Mouse (Mus musculus): ENCODE results near the gene Peak1. TPM values are rescaled to one million over a fixed set of nuclear protein-coding genes. Genes with fewer than 3 reads are reported as not detected.
"Not testable (repeated sequence)": the region's sequence is repeated elsewhere in the genome, so short reads cannot be mapped to it uniquely, and the experiment has no call there.

Gene Peak1
- total RNA-seq, 2 experiments from 2014 or later: 17.7 to 18.6 TPM

DNA sequence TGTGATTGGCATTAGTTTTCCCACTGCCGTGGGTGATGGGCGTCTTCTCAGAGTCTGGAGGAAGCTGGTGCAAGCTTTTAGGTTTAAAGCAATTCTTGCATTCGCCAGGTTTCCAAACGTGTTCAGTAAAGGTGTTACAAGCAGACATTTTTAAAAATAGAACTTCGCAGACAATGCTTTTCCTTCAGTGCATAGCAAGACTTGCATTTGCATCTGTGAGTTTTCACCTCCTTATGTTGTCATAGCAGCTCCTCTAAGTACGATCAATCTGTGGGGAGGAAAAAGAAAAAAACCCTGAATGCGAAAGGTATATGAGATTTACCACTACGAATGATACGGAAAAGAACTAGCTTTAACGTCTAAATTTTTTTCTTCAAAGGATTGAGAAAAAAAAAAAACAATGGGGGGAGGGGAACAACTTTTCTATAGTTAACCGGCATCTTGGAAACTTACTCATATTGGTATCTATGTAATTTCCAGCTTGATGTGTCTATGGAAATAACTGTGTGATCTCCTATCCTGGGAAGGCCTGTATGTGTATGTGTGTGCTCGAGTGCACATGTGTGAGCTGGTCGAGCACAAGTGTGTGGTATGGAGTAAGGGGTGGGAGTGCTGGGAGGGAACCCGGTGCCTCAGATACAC is 157.3 kb downstream of the Peak1 start:
- intact Hi-C loops (cut with DNase I): loop anchor here (10.0 kb wide), 1 partner anchor 374 kb away; no protein-coding TSS in a partner anchor
- DNase-seq: no peak

DNA sequence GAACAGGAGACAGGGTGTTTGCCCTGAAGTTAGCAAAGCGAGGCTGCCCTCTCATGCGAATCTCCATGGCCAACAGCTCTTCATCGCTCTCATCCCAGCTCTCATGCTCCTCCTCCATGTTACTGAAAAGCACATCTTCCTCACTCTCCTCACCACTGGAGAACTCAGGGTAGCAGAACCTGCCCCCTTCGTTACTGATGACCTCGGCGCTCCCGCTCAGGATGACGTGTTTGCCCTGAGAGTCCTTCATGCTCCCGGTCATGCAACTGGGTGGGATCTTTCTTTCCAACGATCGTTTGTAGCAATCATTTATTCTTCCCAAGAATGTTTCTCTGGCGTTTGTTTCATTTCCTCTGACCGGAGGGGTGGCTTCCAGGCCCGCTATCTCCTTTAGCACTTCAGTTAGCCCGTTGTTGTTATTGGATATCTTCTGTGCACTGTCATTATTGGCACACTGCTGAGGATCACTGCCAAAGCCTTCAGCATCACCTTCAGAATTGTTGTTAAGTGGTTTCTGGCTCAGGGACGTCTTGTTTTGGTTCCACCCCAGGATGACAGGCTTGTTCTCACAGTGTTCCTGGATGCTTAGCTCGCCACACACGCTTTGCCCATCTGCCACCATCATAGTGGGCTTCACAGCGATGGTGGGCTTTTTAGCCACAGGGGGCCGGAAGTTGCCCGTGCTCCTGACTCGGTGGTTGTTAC is 157.9 kb downstream of the Peak1 start:
- DNase-seq: peak; percentile 15
- intact Hi-C loops (cut with DNase I): loop anchor here (10.0 kb wide), 1 partner anchor 375 kb away; no protein-coding TSS in a partner anchor

DNA sequence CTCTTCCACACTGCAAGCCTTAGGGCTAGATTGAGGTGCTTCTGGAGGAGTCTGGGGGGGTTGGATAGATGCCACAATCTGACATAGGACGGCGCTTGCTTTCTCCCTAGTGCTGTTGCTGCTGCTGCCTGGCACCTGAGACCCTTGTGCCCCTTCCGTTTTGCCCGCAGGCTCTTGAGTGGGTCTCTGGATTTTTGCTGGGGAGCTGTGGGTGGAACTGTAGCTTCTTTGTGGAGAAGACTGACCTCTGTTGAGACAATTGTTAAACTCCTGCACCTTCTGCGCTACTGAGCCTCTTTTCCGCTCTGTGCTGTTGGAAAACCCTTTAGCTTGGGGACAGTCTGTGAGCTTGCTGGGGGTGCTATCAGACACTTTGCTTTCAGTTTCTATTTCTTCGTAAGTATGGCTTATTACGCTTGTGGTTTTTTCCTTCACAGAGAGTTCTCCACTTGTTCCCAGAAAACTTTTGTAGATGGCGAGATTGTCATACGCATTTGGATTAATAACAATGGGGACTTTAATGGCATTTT is 159.5 kb downstream of the Peak1 start:
- DNase-seq: no peak
- intact Hi-C loops (cut with DNase I): no loop called here

DNA sequence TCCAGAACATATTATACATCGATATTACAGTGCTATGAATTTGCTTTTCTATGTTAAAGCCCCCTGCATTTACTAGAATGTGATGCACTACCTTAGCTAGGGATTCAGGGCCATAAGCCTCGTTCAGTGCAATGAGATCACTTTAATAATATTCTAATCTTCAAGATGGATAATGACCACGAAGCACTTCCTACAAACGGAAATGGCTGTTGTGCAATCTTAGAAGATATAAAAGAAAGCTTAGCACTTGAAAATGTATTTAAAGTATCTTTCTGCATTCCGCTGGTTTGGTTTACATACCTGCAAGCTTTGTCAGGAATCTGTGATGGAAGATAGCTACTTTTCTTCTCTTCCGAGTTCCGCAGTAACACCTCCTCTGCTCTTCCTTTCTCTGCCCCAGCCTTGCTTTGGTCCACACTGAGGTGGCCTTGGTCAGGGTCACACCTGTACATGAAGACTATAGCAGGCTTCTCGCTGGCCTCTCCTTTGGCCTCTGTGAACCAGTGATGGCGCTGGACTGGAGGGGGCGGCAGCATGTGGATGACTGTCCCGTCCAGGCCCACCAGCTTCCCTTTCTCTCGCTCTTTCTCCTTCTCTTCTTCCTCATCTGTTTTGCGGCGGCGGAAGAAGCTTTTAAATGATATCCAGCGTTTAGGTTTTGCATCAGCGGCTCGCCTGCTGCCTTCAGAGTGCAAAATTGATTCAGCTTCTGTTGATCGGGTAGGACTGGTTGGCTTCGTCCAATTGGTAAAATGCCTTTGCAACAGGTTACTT is 160.5 kb downstream of the Peak1 start:
- intact Hi-C loops (cut with DNase I): no loop called here
- DNase-seq: no peak

DNA sequence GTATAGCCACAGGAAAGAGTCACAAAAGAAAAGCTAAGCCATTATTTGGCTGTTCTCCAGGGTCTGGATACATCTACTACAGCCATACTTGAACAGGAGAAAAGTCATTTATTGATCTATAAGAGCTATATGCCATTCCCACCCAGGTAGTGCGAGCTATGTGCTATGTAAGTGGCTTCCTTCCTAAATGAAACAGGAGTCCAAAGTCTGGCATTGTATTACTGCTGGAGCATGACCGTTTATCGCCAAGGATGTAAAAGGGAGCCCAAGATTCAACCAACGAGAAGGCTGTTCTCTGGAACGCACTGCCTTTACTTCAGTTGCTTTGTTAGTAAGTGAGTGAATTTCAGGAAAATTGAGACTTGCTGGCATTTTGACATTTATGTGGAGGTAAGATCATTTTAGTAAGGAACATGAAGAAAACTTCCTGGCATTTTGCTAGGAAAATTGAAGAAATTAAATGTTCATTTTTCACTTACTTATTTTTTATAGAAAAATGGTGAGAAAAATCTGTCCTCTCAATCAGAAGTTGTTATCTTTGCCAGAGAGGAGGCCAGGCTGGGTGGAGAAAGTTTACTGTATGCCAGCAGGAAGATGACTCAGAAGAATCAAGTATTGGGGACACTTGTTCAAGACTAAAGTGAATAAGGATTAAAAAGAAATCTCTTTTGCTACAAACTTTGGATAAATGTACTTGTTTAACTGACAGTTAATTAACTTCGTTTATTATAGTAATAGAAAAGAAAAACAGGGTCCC is 162.0 kb downstream of the Peak1 start:
- no peak for DNase-seq
- intact Hi-C loops (cut with DNase I): no loop called here

DNA sequence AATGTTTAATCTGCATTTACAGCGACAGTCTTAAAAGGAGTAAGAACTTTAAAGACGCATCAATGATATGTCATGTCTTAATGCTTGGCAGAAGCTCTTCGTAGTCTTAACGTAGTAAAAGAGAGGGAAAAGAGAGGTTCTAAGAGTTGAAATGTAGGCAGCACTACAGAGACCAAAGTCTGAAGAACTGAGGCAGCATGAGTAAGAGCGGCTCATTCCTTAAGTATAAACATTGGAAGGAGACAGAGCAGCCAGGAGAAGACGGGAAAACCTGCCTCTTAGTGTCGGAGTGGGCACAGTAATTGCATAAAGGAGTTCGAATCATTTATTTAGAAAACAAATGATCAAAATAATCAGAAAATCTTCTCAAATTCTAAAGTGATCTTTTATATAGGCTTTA is 173.5 kb downstream of the Peak1 start:
- no peak for DNase-seq
- intact Hi-C loops (cut with DNase I): no loop called here

DNA sequence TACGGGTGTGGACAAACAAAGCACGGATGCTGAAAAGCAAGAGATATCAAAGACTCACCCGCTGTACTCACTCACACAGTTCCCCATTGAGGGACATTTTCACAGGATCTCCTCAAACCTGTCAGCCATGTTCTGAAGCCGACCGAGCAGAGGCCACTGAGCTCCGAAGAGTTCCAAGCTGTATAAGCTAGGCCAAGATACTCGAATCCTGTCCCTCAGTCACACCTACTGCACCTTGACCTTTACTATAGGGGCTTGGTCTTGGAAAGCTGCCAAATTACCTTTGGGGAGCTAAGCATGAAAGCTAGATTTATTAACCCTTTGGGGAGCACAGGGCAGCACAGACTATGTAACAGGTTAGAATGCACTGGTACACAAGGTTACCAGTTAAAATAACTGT is 174.0 kb downstream of the Peak1 start:
- intact Hi-C loops (cut with DNase I): no loop called here
- DNase-seq: no peak

DNA sequence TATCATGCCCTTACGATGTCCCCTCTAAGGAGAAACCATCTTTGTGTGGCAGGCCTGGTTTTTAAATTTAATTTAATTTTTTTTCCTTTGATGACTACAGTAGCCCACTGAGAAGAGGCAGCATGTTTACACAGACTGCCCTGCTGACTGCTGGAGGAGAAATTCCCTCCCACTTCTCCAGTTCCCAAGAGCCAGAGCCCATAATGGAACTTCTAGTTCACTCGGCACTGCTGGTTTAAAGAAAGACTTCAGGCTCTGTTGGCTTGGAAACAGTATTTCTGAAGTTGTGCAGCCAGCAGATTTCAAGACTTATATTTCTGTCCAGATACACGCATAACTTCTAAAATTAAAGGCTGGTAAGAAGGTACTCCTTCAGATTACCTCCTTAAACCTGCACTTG is 175.2 kb downstream of the Peak1 start:
- intact Hi-C loops (cut with DNase I): no loop called here
- no peak for DNase-seq

DNA sequence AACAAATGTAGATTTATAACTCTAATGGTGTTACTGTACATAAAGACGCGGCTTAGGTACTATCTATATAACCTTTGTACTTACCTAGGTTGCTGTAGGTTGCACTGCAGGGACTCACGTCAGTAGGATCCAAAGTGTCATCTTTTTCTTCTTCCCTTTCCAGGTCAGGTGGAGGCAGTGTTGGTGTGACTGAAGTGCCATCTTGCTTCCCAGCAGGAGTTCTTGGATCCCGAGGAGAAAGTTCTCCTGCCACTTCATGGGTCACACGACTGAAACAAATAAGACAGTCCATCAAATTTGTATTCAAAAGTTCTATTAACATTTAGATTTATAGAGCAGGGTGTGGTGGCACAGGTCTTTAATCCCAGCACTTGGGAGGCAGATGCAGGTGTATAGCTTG is 176.8 kb downstream of the Peak1 start:
- DNase-seq: no peak
- intact Hi-C loops (cut with DNase I): no loop called here

DNA sequence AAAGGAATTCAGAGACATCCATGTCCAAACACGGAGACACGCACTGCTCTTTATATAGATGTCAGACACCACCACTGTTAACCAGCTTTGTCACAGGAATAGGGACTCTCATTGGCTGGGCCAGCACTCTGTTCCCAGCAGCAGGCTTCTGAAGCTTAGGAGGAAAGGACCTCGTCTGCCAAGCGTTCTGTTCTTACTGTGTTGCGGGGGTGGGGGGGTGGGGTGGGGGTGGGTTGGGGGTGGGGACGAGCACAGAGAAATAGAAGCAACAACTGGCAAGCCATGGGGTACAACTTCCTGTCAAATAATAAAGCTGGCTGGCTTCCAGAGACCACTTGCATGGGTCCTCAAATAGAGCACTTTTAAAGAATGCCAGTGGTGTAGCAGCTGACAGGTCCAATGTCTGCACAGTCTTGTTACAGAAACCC is 182.0 kb downstream of the Peak1 start:
- intact Hi-C loops (cut with DNase I): no loop called here
- peak; percentile 12 for DNase-seq

DNA sequence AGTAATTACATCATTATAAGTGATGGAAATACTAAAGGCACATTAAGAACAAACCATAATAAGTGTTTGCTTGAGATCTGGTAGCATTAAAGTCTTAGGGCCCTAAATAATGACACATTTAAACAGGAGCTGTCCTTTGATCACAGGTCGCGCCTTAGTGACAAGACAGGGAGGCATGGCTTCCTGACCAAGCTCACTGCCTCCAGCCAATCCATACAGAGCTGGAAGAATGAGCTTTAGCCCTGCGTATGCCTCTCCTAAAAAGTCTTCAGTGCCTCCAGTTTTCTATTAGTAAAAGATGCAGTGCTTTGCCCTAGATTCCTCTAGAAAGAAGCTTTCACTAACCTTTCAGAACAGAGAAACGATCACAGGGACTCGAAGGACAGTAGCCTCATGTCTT is 182.6 kb downstream of the Peak1 start:
- intact Hi-C loops (cut with DNase I): no loop called here
- no peak for DNase-seq

DNA sequence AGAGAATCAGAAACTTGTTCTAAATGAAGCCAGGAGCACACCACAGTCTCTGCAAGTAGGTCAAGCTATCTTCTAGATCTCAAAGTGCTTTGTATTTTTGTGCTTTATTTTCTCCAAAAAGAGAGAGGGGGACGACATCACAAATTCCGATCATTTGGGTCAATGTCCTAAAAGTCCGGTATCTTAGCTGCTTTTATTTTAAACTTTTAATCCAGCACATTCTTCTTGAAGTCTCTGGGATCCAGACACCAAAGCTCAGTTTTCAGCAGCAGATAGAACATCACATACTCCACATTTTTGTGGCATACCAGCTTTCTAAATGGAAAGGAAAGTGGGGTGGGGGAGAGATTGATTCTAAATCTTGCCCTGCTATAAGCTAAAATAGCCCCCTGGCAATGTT is 183.3 kb downstream of the Peak1 start:
- intact Hi-C loops (cut with DNase I): no loop called here
- no peak for DNase-seq

DNA sequence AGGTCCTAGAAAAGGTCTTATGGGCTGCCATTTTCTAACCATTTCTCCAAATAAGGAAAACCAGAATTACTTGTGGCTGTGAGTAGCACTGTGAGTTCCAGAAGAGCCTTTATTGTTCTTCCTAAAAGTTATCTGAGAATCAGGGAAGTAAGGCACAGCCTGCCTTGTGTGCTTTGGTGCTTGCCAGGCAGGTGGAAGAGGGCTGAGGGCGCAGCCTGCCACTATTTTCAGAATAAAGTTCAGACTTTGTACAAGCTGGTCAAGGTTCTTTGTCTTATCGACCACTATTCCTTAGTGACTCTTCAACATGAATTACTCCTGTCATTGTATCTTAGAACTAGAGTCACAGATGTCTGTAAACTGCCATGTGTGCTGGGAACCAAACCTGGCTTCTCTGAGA is 184.6 kb downstream of the Peak1 start:
- DNase-seq: no peak
- intact Hi-C loops (cut with DNase I): no loop called here

DNA sequence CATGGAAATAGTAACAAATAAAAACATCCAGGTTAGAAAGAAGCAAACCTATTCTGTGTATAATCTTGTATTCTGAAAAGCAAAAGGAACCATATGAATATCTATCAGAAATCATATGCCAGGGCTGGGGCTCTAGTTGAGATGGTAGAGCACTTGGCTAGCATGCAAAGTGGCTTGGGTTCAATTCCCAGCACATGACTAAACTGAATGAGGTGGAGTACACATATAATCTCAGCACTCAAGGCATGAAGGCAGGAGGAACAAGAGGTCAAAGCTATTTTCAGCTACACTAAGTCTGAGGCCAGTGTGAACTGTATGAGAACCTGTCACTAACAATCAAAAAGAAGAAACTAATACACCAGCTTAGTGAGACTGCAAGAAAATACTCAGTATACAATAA is 187.0 kb downstream of the Peak1 start:
- no peak for DNase-seq
- intact Hi-C loops (cut with DNase I): no loop called here

DNA sequence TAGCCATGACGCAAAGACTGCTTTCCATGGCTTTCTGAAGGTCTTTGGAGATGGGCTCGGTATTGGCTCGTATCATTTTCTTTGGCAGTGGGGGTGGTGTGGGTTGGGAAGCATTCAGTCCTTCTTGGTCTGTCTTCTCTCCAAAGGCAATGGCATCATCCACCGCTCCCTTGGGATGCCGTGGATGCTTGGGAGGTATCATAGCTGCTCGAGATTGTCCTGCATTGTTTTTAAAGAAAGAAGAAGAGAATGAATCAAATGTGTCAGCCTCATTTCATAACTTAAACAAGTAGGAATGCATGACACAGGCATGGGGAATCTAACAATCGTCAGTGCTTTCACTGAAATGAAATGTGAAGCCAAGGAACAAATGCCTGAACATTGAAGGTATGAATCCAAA is 190.2 kb downstream of the Peak1 start:
- intact Hi-C loops (cut with DNase I): no loop called here
- DNase-seq: no peak

DNA sequence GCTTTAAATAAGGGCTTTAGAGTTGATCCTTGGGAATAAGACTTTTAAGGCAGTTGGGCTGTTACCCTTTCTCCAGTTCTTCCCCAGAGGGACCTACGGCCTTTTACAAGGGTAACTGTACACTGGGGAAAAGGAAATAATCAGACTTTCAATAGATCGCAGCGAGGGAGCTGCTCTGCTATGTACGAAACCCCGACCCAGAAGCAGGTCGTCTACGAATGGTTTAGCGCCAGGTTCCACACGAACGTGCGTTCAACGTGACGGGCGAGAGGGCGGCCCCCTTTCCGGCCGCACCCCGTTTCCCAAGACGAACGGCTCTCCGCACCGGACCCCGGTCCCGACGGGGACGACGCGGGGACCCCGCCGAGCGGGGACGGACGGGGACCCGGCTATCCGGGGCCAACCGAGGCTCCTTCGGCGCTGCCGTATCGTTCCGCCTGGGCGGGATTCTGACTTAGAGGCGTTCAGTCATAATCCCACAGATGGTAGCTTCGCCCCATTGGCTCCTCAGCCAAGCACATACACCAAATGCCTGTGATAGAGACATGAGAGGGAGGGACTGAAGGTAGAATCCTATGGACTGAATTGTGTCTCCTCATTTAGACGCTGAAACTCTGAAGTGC is 194.3 kb downstream of the Peak1 start:
- intact Hi-C loops (cut with DNase I): not testable (repeated sequence)
- peak; percentile 18 for DNase-seq

DNA sequence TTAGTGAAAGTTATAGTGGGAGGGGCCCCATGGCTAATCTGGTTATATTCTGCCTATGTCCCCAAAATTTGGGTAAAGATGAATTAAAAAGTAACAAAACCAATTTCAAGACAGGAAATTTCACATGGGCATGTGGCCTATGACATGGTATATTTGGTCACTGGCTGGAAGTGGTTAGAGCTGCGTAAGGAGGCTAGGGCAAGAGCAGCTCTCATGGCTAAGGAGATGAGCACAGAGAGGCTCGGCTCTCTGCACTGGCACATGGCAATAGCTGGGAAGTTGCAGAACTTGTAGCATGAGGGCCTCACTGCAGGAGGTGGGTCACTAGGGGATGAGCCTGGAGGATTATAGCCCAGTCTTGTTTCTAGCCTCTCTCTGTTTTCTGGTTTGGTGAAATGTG is 199.0 kb downstream of the Peak1 start:
- intact Hi-C loops (cut with DNase I): loop anchor here (10.0 kb wide), 1 partner anchor 196 kb away; the partner anchor contains the start of genes Hmg20a and Peak1
- no peak for DNase-seq

DNA sequence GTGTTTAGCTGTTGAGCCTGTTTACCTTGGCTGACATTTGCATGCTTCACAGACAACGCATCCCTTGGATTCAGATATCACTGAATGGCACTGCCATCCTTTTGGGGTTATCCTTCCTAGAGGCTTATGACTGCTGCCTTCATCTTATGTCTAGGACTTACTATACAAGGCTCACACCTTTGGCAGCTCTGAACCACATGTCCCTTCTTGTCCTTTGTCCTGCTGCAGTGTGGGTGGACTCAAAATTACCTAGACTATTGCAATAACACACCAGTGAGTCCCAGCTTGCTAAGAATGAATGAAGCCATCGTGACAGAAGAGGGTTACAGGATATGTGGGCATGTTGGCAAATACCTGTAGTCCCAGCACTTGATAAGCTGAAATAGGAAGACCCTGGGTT is 199.8 kb downstream of the Peak1 start:
- intact Hi-C loops (cut with DNase I): loop anchor here (10.0 kb wide), 1 partner anchor 197 kb away; the partner anchor contains the start of genes Hmg20a and Peak1
- DNase-seq: no peak

DNA sequence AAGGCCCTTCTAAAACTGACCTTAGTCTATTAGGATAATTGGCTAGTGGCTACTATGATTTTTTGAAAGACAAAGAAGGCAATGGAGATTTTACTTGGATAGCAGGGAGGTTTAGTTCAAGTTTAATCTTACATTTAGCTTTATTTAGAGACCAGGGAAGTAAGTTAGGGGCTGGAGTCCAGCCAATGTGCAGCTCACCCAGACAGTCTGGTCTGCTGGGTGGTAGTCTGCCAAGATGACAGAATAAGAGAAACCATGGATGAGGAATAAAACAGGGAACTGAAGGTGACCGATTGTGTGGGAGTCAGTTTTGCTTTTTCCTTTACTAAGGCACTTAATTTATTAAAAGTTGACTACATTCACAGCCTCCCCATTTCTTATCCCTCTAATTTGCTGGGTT is 200.5 kb downstream of the Peak1 start:
- intact Hi-C loops (cut with DNase I): loop anchor here (10.0 kb wide), 1 partner anchor 197 kb away; the partner anchor contains the start of genes Hmg20a and Peak1
- DNase-seq: peak; percentile 34
